Mouse (Mus musculus): ENCODE data around the gene Kcnk16.
"Not testable (repeated sequence)": the region's sequence is repeated elsewhere in the genome, so short reads cannot be mapped to it uniquely, and the experiment has no call there.

Gene Kcnk16

GRCm38 (mm10) chr14:20269082-20269809, at the start of gene Kcnk16:
Kcnk16 (minus strand) TSS chr14:20269199.
- DNase-seq: no peak

DNA sequence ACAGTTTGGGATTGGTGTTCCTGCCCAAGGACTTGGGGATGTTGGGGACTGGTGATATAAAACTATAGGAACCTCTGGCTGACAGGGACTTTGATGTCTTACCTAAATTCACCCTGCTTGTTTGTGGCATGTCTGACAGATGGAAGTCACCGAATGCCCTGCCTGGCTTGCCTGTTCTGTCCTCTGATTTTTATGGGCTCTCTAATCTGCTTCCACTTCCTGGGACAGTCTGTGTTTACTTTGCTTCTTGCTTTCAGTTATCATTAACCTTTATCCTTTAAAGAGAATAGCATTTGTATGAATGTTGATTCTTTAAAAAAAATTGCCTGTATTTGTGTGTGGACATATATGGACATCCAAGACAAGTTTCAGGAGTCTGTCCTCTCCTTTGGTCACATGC, 46.1 kb upstream of the Kcnk16 start:
- no peak for DNase-seq

GRCm38 (mm10) chr14:20305085-20305484, 36.1 kb upstream of the Kcnk16 start:
- not testable (repeated sequence) for DNase-seq

- no peak for DNase-seq
Observed at GRCm38 (mm10) chr14:20298131-20298530, 29.1 kb upstream of the Kcnk16 start.

DNA sequence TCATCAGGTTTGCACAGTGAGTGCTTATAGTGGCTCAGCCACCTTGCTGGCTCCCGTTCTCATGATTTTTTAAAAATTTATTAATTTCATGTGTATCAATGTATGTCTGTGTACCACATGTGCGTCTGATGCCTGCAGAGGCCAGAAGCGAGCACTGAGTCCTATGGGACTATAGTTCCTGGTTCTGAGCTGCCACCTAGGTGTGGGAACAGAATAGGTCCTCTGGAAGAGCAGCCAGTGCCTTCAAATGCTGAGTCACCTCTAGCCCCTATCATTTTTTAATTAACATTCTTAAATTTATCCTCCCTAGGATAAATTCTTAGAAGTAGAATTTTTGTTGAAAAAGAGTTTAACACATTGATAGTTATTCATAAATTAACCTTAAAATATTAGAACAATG, 28.6 kb upstream of the Kcnk16 start:
- no peak for DNase-seq

DNA sequence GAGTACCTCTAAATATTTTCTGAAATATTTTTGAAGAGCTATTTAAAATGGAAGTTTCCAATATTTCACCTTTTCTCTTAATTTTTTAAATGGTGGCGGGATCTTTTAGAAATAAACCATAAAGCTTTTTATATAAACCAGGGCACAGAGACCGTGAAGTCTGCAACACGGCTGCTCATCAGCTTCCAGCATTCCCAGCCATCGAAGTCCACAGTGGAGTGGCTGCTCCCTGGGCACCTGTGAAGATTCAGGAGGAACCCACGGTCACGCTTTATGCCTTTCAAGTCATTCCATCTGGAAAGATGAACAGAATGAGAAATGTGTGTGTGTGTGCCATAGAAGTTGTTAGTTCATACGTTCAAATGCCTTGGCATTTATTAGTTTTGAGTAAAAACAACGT, 25.9 kb upstream of the Kcnk16 start:
- no peak for DNase-seq

DNA sequence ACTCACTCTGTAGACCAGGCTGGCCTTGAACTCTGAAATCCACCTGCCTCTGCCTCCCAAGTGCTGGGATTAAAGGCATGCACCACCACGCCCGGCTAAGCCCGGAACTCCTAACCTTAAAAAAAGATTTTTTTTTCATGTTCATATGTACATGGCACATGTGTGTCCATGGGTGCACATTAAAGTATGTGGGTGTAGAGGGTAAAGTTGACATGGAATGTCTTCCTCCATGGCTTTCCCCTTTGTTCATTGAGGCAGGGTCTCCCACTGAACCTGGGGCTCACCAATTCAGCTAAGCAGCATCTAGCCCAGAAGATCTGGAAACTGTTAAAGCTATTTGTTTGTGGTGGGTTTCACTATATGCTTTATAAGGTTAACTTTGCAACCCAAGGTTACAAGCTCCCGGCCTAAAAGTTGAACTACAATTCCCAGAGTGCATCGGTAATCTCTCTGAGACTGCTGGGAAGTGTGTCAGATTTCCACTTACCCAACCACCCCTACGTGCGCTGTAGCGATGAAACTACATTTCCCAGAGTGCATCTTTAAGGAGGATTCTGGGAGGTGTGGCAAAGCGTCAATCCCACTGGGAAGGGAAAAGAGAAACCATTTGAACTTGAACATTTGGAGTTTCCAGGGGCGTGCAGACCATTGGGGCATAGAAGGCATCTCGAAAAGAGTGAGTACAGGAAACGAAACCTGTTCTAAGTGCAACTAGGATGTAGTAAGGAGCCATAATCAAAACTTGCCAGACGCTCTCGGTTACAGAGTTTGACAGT, 25.3 kb upstream of the Kcnk16 start, which contains the start of gene Nudt13:
TSS of gene Nudt13 (plus strand) at position 581 of the 776 bp plus-strand sequence.
- DNase-seq: peak; percentile 59

DNA sequence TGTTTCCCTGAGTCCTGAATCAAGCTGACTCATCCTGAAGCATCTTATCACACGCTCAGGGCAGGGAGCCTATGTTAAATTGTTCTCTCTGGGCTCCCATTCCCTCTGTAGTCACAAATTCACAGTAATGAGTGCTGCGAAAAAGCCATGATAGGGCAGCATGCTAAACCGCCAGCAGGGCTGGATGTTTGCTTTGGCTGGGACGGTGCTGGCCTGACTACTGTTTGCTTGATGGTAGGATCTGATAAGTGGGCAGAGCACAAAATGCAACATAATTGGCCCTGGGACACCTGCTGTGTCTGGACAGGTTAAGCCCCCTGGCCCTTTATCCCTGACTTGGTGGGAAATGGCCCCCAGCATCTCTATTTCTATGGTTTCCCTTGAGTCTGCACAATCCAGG, 22.4 kb upstream of the Kcnk16 start:
- no peak for DNase-seq

DNA sequence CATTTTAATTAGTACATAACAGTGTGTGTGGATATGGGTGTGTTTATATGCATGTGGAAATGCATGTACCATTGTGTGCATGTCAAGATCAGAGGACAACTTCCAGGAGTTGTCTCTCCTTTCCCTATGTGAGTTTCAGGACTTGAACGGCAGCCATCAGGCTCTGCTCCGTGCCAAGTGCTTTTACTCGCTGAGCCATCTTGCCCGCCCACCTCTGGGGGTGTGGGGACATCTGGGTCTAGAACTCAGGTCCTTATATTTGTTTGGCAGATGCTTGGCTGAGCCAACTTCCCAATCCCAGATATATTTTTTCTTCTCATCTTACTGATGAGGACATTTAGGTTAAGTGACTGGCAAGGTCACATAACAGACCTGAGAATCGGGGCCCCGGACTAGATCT, 578 bp downstream of the Kcnk16 start:
- DNase-seq: peak; percentile 21

- no peak for DNase-seq
Observed at GRCm38 (mm10) chr14:20262346-20262745, 6.7 kb downstream of the Kcnk16 start.

GRCm38 (mm10) chr14:20258185-20259113, 10.6 kb downstream of the Kcnk16 start:
- DNase-seq: peak; percentile 83

DNA sequence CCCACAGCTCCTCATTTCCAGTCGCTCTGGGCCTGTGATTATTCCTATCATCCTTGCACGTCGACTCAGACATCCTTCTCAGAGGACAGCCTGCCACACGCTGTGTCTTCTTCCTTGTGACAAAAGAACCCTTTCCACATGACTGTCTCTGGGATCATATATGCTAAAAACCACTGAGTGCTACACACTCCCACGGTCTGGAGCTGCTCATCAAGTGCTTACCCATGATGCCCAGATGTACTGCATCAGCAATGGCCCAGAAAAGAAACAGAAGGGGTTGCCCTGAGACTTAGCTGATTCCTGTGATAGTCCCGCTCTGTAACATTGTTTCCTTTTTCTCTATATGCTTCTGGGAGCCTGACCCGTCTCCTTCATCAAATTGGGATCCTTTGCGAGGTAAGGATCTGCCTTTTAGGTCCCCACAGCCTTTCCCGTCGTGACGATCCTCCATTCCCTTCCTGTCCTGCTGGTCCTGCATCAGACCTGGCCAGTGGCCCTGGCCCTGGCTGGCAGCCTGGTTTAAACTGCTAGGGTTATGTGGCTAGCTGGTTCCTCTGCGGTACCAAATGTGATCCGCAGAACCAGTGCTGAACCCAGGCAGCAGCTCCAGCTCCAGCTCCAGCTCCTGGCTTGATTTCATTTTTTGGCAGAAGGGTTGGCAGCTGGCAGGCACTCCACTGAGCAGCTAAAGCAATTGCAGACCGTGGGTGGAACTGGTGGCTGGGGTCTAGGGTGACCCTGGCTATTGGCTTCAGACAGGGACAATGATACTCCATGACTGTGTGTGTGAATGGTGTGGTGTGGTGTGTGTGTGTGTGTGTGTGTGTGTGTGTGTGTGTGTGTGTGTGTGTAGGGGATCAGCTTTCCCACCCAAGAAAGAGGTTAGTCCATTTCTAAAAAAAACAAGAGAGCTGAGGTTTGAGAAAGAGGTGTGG, 18.5 kb downstream of the Kcnk16 start:
- DNase-seq: peak; percentile 25

DNA sequence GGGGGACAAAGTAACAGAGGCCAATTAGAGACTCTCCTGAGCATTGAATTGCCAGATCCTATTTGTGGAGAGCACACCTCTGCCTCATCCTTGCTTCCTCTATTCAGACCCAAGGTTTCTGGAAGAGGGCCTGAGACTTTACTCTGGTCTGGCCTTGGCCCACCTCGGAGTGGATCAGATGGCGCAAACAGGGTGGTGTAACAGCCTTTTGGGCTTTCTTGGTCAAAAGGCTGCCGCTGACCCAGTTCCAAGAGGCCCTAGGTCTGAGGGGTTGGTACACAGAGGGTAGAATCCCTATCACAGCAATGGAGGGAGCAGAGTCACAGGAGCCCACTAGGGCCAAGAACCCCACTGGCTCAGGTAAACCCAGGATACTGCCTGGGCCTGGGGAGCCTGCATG, 21.0 kb downstream of the Kcnk16 start:
- no peak for DNase-seq

GRCm38 (mm10) chr14:20246811-20247266, 22.2 kb downstream of the Kcnk16 start:
- DNase-seq: no peak

DNA sequence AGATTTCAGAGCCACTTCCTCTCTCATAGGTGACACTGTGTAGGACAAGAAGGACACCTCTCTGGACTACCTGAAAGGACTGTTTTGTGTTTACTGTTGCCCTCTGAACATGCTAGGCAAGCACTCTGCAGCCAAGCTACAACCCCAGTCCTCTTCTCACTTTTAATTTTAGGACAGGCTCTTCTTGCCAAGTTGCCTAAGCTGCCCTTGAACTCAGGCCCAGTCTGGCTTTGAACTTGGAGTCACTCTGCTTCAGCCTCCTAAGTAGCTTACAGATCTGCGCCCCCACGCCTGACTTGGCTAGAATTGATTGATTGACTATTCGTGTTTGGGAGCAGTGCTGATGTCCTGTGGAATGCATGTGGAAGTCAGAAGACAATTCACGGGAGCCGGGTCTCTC, 23.1 kb downstream of the Kcnk16 start:
- no peak for DNase-seq

DNA sequence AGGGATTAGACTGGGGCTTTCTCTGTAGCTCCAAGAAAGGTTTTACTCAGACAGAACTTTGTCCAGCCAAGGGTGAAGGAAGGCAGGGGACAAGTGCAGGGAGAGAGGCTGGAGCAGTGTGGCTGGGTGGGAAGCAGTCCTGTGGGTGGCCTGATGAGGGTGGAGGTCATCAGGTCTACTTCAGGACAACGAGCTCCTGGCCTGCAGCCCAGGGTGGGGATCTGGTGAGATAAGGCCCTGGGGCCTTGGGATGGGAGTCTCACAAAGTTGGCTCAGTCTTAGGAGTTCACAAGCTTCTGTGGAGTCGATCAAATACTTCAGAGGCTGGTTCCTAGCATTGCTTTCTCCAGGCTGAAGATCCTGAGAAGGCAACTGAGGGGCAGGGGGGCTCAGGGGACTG, 23.7 kb downstream of the Kcnk16 start:
- no peak for DNase-seq

DNA sequence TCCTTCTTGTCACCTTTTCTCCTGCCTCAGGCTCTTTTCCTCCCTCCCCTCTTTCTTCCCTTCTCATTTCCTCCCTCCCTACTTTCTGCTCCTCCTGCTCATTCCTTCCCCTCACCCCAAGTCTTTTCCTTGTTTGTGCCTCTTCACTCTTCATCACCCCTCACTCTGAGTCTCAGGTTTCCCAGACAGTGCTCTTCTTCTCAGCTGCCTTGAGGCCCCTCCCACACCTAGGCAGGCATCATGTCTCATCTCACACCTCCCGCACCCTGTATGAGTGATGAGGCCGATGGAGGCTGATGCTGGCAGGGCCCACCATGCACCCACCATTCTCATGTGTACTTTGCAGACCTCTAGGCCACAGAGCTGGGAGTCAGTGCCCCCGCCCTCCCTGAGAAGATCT, 25.8 kb downstream of the Kcnk16 start:
- no peak for DNase-seq

DNA sequence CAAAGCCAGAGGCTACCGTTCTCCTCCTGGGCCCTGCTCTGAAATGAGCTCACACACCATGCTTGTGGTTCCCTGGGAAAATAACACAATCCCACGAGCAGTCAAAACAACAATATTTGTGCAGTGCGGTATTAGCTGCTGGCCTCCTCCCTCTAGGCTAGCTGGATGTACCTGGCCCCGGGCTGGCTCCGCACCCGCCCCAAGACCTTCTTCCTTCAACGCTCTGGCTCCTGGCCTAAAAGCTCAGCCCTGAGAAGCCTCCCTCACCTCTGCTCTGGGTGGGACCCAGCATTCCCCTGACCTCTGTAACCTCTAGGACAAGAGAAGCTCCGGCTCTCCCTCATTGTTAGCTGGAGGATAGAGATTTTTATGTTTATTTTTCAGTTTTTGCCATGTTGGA, 26.5 kb downstream of the Kcnk16 start:
- no peak for DNase-seq

DNA sequence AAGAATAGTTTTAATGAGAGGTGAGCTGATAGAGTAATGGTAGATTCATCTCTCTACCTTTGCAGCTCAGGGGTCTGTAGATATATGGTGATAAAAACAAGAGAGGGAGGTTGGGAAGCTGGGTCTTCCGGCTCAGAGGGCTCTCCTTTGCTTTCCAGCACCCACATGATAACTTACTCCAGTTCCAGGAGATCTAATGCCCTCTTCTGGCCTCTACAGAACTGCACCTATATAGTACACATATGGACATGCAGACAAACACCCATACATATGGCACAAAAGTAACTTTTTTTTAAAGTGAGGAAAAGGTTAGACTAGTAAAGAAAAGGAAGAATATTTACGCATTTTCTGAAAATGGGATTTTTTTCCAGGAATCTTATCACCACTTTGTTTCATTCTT, 34.6 kb downstream of the Kcnk16 start:
- no peak for DNase-seq

- no peak for DNase-seq
Observed at GRCm38 (mm10) chr14:20233016-20233980, 35.7 kb downstream of the Kcnk16 start.

- no peak for DNase-seq
Observed at GRCm38 (mm10) chr14:20230063-20230491, 38.9 kb downstream of the Kcnk16 start.
